Mouse (Mus musculus) C2C12 (cell line): ENCODE results near the gene Ppih. TPM values are rescaled to one million over a fixed set of nuclear protein-coding genes. Genes with fewer than 3 reads are reported as not detected.
"Not testable (repeated sequence)": the region's sequence is repeated elsewhere in the genome, so short reads cannot be mapped to it uniquely, and the experiment has no call there.

ENCODE experiments used
- H3K27me3 ChIP-seq: one replicate; pipeline ENCODE4 v1.6.1; 2011; ENCODE audit not compliant: control insufficient read depth, insufficient read depth, insufficient read length
- H3K36me3 ChIP-seq: one replicate; pipeline ENCODE4 v1.6.1; 2011; ENCODE audit not compliant: control insufficient read depth, insufficient read depth
- H3K4me3 ChIP-seq: one replicate; pipeline ENCODE4 v1.5.1; 2011; ENCODE audit warnings: mild to moderate bottlenecking, control low read depth; ENCODE audit not compliant: poor library complexity, insufficient read depth, severe bottlenecking
- H3K79me2 ChIP-seq: one replicate; pipeline ENCODE4 v1.6.1; 2011; ENCODE audit not compliant: control insufficient read depth, insufficient read depth
- H3K79me3 ChIP-seq: one replicate; pipeline ENCODE4 v1.6.1; 2011; ENCODE audit warnings: low read depth, control low read depth
- H3ac ChIP-seq: one replicate; pipeline ENCODE3; 2011; ENCODE audit warnings: low read depth; ENCODE audit not compliant: control insufficient read depth, insufficient read length
- CEBPB ChIP-seq: IDR thresholded peaks from one replicate; pipeline ENCODE4 v1.6.1; 2011; ENCODE audit warnings: low read depth, mild to moderate bottlenecking, control low read depth, moderate library complexity
- CTCF ChIP-seq: IDR thresholded peaks from one replicate; pipeline ENCODE4 v1.5.1; 2011; ENCODE audit not compliant: control insufficient read depth, insufficient read depth, insufficient read length
- FOSL1 ChIP-seq: IDR thresholded peaks from one replicate; pipeline ENCODE4 v1.8.0; 2011; ENCODE audit warnings: mild to moderate bottlenecking, low read length; ENCODE audit not compliant: poor library complexity, insufficient read depth, severe bottlenecking
- MAX ChIP-seq: IDR thresholded peaks from one replicate; pipeline ENCODE4 v1.6.1; 2011; ENCODE audit warnings: mild to moderate bottlenecking, control low read depth
- MYOD1 ChIP-seq: IDR thresholded peaks from one replicate; pipeline ENCODE4 v1.6.1; 2011; ENCODE audit warnings: low read depth; ENCODE audit not compliant: control insufficient read depth, insufficient read length
- MYOG ChIP-seq: IDR thresholded peaks from one replicate; pipeline ENCODE4 v1.6.1; 2011; ENCODE audit not compliant: control insufficient read depth, insufficient read length; ENCODE audit errors: extremely low read depth
- USF1 ChIP-seq: IDR thresholded peaks from one replicate; pipeline ENCODE4 v1.6.1; 2011; ENCODE audit warnings: low read depth, mild to moderate bottlenecking, control low read depth, moderate library complexity
- polyA plus RNA-seq: library from polyadenylated mRNA; unstranded; fragments of >200 nt; fragmentation: generic; extraction: Trizol; gene quantifications from one replicate; pipeline ENCODE4 v1.2.1, GENCODE M21; 2012; ENCODE audit warnings: missing spikeins

The Ppih gene
- polyA plus RNA-seq, 1 experiment, result 68.2 TPM

DNA sequence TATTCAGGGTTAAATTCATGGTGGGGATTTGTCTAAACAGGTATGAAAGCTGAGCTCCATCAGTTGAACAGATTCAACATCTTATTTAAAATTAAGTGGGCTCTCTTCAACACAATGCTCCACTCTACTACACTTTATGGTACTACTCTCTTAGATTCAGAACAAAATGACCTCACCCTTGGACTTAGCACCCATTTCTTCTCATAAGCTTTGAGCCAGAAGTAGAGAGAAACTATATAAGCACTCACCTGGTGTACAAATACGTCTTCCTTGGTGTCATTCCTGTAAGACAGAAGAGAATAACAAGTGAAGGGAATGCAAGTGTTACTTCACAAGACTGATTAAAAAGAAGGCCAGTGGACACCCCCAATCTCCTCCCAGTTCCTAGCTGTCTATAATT lies 35.5 kb downstream of the Ppih start:
- peaks cover 98% of the 10 kb centered on the region for H3K36me3 ChIP-seq

DNA sequence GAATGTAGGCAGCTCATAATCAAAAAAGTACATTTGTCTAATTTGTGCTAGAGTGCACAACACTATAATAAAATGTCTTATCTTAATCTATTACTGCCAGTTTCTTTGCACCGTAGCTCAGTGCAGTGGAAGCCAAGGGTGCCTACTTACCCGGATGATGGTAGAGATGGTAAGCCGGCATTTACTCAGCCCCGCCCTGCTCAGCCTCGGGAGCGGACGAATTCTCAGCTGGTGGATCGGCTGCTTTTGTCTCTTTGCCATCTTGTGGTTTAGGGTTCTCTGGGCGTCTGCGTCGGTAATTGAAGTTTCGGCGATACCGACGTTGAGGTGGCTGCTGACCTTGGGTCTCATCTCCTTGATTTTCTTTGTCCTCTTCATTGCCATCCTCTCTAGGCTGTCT lies 41.6 kb downstream of the Ppih start:
- not testable (repeated sequence) for H3ac ChIP-seq, H3K4me3 ChIP-seq, H3K27me3 ChIP-seq
- Histone ChIP-seq H3K79me3 (peaks cover 12% of the 10 kb centered on the region), H3K36me3 (peaks cover 93% of the 10 kb centered on the region), H3K79me2 (peaks cover 33% of the 10 kb centered on the region)

More for the DNA sequence above, 35.5 kb downstream of the Ppih start:
- H3K79me3 ChIP-seq, result peaks cover 69% of the 10 kb centered on the region
- TF ChIP-seq MYOD1 (no peak), CTCF (no peak), FOSL1 (no peak), CEBPB (no peak), MYOG (no peak), USF1 (no peak), MAX (no peak)
- no peak overlapping the region for H3ac ChIP-seq
- H3K27me3 ChIP-seq, result no peaks in the 10 kb centered on the region
- peaks cover 93% of the 10 kb centered on the region for H3K79me2 ChIP-seq
- H3K4me3 ChIP-seq, result no peak overlapping the region

DNA sequence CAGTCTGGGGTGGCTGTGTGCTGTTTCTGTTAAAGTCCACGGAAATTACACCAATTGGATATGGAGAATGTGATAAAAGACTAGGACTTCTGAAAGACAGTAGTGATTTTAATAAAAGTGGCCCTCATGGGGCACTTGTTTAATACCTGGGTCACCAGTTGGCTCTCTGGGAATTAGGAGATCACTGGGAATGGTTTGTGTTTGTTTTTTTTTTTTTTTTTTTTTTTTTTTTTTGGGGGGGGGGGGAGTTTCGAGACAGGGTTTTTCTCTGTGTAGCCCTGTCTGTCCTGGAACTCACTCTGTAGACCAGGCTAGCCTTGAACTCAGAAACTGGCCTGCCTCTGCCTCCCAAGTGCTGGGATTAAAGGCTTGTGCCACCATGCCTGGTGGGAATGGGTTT lies 44.6 kb downstream of the Ppih start:
- Histone ChIP-seq H3K27me3 (no peaks in the 10 kb centered on the region), H3K79me3 (peaks cover 1% of the 10 kb centered on the region), H3K79me2 (peaks cover 2% of the 10 kb centered on the region), H3ac (no peak overlapping the region), H3K4me3 (no peak overlapping the region), H3K36me3 (peaks cover 90% of the 10 kb centered on the region)
- TF ChIP-seq CEBPB, result no peak
- TF ChIP-seq CTCF, result no peak
- no peak for TF ChIP-seq USF1
- TF ChIP-seq MYOG, result no peak
- TF ChIP-seq MAX, result no peak
- no peak for TF ChIP-seq FOSL1
- TF ChIP-seq MYOD1, result no peak

DNA sequence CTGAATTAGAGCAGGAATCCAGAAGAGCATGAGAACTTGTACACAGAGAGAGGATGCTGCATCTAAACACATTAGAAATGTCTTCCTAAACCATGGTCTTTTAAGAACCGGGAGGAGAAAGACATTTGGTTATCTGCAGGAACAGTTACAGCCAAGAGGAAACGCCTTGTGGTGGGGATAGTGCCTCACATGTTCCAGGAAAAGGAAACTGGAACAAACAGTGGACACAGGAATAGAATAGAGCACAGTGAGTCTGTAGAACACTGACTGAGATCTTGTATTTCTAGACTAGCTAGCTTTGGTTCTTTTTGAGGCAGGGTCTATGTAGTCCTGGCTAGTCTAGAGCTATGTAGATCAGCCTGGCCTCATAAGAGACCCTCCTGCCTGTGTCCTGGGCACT lies 45.1 kb downstream of the Ppih start:
- TF ChIP-seq CEBPB (no peak), MYOD1 (no peak), USF1 (no peak), CTCF (no peak), MAX (no peak)
- Histone ChIP-seq H3K79me2 (no peaks in the 10 kb centered on the region), H3ac (no peak overlapping the region), H3K79me3 (peaks cover under 1% of the 10 kb centered on the region), H3K27me3 (no peaks in the 10 kb centered on the region), H3K36me3 (peaks cover 91% of the 10 kb centered on the region), H3K4me3 (no peak overlapping the region)

DNA sequence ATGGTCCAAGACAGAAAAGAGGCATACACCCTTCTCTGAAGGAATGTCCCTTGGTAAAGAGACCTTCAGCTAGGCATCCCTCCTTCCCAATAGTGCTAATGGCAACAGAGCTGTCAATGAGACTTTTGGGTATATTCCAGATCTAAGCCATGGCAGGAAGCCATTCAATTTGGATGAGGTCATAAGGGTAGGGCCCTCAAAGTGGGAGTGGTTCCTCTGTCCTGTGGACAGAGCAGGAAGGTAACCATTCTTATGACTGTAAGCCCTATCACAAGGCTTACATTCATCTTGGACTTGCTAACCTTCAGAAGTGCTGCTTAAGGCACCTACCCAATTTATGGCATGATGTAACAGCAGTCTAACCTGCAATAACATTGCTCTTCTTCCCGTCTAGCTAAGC lies 45.7 kb downstream of the Ppih start:
- TF ChIP-seq MYOD1 (no peak), CEBPB (no peak), FOSL1 (no peak), MYOG (no peak), CTCF (no peak), MAX (no peak), USF1 (no peak)
- Histone ChIP-seq H3K36me3 (peaks cover 86% of the 10 kb centered on the region), H3ac (no peak overlapping the region), H3K4me3 (no peak overlapping the region), H3K79me3 (no peaks in the 10 kb centered on the region), H3K27me3 (no peaks in the 10 kb centered on the region), H3K79me2 (no peaks in the 10 kb centered on the region)

DNA sequence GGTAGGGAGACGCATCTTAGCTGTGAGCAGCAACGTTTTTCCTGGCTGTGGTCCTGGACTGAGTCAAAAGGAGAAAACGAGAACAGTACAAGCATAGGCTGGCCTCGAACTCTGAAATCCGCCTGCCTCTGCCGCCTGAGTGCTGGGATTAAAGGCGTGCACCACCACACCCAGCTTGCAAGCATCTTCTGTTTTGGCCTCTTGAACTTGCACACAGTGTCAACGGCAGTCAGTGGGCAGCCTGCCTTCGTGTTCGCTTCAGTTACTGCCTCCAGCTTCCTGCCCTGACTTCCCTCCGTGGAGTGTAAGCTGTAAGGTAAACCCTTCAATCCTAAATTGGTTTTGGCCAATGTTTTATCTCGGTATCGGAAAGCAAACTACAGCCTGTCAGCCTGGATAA lies 53.7 kb downstream of the Ppih start:
- Histone ChIP-seq H3K4me3 (no peak overlapping the region), H3K79me3 (no peaks in the 10 kb centered on the region), H3K36me3 (peaks cover 15% of the 10 kb centered on the region), H3K79me2 (no peaks in the 10 kb centered on the region), H3ac (no peak overlapping the region), H3K27me3 (no peaks in the 10 kb centered on the region)
- TF ChIP-seq MYOD1, result no peak
- TF ChIP-seq FOSL1, result no peak
- TF ChIP-seq MYOG, result no peak
- no peak for TF ChIP-seq MAX
- TF ChIP-seq CTCF, result no peak
- TF ChIP-seq USF1, result no peak
- TF ChIP-seq CEBPB, result no peak
